Mouse (Mus musculus): ENCODE data around the gene Abcb8.

Abcb8 gene

DNA sequence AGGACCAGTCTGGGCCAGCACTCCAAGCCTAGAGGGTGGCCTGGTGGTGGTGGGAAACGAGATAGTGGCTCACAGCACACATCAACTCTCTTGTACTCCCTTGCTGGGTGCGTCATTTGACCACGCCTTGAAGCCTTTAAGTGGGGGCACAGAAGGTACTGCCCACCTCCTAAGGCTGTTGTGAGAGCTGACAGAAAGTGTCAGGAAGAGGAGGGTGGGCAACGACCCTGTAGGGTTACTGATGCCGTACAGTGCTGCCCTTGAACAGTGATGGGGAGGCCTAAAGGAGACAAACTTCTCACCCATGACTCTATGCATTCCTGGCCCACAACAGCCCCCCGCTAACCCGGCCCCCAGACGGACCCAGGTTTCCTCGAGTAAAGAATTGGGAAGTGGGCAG lies 27.0 kb upstream of the Abcb8 start:
- no peak for DNase-seq (ENCODE audit: low read depth, low spot score)

DNA sequence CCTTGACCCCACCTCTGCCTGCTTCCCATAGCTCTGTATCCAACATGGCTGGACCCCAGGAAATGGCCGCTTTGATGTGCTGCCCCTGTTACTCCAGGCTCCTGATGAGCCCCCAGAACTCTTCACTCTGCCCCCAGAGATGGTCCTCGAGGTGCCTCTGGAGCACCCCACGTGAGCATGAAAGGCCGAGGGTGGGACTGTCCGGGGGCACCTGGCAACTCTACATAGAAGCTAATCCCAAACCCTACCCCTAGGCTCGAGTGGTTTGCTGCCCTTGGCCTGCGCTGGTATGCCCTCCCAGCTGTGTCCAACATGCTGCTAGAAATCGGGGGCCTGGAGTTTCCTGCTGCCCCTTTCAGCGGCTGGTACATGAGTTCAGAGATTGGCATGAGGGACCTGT lies 23.7 kb upstream of the Abcb8 start:
- DNase-seq (ENCODE audit: low read depth, low spot score) = no peak

DNA sequence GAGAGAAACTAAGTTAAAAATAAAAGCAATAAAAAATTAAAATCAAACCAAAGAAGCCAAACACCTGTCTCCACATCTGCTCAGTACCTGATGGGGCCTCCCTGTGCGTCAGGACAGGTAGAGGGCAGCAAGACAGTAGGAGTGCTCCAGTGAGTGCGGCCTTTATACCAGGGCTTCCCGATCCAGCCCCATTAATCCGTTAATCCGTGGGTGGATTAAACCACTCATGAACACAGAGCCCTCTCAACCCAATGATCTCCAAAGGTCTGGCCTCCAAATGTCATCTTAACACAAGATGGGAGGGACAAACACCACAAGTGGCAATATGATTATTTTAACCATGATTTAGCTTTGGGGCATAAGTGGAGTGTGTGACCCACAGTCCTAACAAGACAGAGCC lies 19.7 kb upstream of the Abcb8 start:
- DNase-seq (ENCODE audit: low read depth, low spot score) = peak; percentile 62

DNA sequence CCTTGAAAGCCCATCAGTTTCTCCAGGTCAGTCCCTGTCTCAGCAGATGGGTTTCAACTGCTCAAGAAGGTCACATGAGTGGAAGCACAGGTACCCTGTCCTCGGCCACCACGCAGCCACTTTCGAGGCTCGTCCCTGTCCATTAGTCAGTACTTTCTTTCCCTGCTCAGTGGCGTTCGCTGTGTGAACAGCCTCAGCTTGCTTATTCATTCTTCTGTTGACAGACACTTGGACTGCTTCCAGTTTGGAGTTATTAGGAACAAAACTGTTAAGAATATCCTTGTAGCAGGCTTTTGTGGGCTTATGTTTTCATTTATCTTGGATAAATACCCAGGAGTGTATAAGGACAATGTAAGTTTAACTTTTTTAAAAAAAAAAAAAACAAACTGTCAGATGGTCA lies 19.2 kb upstream of the Abcb8 start:
- no peak for DNase-seq (ENCODE audit: low read depth, low spot score)

DNA sequence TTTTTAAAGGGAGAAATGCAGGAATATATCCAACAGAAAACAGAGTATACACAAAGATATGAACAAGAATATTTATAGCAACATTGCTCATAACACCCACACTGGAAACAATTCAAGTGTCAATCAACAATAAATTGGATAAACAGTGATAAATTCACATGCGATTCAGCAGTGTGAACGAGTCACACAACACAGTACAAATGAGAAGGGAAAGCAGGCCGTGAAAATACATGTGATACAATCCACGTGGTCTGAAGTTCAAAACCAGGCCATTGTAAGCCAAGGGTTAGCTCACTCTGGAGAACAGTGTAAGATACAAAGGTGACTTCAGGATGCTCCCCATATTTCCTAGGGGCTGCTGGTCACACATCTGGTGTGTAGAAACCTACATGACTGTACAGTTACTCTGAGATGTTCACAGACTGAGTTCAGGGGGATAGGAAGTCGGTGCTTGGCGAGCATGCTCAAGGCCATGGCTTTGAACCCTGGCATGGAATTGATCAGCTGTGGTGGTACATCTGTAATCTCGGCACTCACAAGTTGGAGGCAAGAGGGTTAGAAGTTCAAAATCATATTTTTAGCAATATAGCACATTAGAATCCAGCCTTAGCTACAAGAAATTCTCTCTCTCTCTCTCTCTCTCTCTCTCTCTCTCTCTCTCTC lies 18.7 kb upstream of the Abcb8 start:
- no peak for DNase-seq (ENCODE audit: low read depth, low spot score)

DNA sequence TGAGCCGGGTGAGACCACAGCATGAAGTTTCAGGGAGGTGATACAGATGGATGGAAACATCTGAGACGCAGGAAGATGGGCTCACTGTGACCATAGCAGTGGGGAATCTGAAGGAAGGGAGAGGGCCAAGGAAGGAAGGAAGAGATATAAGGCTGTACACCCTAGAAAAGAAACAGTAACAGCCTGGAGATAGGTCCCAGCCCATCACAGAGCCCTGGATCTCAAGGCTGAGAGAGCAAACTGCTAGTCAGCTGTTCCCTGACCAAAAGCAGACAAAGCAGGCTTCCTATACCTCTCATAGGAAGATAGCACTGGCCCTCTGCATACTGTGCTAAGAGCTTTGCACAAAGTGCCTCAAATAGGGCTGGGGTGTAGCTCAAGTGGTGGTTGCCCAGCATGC lies 14.8 kb upstream of the Abcb8 start:
- DNase-seq (ENCODE audit: low read depth, low spot score) = no peak

DNA sequence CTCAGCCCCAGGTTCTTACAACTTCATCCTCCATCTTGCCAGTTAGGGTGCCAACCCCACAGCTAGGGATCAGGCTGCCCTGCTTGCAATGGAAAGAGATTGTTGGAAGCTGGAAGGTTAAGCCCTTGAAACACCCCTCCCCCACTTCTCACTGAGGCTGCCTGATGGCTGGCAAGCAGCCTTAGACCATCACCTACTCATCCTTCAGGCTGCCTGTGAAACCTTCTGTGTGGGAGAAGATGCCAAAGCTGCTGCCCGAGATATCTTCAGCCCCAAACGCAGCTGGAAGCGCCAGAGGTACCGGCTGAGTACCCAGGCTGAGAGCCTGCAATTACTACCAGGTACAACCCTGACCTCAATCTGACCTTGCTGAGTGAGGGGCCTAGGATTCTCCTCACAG lies 14.0 kb upstream of the Abcb8 start:
- no peak for DNase-seq (ENCODE audit: low read depth, low spot score)

DNA sequence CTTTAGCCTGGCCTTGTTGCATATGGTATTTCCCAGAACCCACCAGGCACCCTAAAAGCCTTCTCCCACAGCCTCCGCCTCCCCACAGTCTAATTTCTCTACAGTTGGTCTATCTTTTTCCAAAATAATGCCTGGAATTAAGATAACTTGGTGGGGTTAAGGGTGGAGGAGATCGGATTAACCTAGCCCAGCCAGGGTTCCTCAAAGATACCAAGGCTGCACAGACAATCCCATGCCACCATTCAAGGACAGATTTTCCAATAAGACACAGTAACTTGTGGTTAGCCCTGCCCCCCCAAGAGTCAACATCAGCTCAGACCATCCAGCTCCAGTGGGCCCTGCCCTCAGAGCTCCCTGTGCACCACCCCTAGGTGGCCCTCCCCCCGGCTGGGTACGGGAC lies 13.0 kb upstream of the Abcb8 start:
- no peak for DNase-seq (ENCODE audit: low read depth, low spot score)

DNA sequence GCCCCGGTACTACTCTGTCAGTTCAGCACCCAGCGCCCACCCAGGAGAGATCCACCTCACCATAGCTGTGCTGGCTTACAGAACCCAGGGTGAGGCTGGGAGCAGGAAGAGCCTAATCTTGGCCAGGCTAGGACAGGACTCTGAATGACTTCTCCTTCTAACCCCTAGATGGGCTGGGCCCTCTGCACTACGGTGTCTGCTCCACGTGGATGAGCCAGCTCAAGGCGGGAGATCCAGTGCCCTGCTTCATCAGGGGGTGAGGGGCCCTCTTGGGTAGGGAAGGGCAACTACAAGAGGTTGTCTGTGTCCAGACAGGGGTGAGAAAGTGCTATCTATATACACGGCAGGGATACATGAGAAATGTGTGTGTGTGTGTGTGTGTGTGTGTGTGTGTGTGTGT lies 12.0 kb upstream of the Abcb8 start:
- no peak for DNase-seq (ENCODE audit: low read depth, low spot score)

DNA sequence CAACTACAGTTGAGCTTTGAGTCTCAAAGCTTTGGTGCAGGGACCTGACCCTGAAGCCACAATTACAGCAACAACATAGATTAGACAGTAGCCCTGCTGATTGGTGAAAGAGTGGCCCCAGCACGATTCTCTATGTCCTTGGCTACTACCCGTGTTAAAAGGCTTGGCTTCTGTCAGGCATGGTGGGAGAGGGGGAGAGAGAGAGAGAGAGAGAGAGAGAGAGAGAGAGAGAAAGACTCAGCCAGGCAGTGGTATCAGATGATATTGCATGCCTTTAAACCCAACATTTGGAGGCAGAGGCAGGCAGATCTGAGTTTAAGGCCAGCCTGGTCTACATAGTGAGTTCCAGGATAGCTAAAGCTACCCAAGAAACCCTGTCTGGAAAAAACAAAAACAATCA lies 11.5 kb upstream of the Abcb8 start:
- DNase-seq (ENCODE audit: low read depth, low spot score) = no peak

DNA sequence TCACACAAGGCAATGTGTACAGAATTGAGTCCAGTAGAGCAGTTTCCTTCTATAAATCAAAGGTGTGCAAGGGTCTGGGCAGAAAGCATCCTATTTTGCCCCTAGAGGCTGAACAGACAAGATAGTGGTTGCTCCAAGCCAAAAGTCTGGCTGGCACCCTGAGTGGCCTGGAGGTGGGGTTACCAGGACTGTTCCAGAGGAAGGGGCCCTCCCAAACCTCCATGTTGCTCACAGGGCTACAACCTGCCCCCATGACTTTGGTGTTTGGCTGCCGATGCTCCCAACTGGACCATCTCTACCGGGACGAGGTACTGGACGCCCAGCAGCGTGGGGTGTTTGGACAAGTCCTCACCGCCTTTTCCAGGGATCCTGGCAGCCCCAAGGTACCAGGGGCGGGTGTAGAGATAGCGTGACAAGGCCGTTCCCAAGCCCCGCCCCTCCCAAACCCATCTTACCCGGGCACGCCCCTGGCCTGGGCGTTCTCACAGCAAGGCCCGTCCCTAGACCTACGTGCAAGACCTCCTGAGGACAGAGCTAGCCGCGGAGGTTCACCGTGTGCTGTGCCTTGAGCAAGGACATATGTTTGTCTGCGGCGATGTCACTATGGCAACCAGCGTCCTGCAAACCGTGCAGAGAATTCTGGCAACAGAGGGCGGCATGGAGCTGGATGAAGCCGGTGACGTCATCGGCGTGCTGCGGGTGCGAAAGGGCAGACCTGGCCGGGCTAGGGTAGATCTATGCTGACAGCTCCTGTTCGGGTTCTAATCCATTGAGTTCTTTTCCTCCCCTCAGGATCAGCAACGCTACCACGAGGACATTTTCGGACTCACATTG lies 10.2 kb upstream of the Abcb8 start:
- DNase-seq (ENCODE audit: low read depth, low spot score) = peak; percentile 86

DNA sequence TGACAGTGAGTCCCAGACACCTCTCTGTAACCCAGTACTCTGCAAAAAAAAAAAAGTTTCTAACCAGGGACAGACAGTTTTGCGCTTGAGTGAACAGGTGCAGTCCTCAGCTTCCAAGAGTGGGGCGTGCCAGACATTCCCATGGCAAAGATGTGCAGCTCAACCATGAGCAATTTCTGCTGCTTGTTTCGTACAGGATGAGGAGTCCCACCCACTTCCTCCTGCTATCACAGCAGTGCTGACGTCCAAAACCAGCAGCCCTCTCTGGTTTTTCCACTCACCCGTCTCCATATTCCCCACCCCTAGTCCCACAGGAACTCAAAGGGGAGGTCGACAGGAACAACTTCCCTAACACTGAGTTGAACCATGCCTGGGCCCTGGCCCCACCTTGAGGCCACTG lies 9.1 kb upstream of the Abcb8 start:
- no peak for DNase-seq (ENCODE audit: low read depth, low spot score)

DNA sequence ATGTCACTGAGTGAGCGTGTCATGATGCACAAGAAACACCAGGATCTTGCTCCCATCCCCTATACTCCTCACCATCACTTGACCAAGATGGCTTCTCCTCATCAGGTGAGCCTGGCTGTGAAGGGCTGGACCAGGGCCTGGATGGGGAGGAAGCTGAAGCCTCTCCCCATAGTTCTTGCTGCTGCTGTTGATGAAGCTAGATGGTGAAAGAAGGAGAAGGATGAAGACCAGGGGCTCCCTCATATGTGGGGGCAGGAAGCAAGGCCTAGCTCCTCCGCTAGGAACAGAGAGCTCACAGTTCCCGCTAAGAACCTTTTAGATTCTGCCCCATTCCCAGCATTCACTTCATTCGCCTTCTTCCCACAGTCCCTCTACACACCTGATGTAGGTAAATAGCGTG lies 8.1 kb upstream of the Abcb8 start:
- no peak for DNase-seq (ENCODE audit: low read depth, low spot score)

DNA sequence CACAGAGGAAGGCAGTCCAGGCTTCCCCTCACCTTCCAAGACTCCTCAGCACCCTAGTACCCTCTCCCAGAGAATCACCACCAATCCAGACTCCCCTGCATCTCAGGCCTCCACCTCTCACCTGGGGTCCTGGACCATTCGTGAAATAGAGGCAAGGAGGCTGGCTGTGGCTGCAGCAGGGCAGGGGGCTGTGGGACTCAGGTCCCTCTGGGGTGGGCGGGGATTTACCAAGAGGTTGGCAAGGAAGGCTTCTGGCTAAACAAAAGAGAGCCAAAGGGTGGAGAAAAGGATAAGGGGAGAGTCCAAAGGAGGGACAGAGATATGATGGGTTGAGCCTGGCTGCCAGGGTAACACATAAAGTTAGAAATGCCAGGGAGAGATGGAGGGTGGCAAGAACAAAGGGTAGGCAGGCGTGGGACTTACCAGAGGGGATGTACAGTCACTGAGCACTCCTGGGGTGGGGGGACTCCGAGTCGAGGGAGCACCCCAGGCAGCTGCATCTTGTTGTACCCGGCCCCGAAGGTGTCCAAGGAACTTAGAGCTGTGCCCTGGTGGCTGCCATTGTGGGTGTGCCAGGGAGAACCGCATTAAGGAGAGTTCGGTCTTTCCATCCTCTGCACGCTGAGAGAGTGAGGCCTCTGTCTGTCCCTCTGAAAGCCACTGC lies 7.4 kb upstream of the Abcb8 start:
- DNase-seq (ENCODE audit: low read depth, low spot score) = no peak

DNA sequence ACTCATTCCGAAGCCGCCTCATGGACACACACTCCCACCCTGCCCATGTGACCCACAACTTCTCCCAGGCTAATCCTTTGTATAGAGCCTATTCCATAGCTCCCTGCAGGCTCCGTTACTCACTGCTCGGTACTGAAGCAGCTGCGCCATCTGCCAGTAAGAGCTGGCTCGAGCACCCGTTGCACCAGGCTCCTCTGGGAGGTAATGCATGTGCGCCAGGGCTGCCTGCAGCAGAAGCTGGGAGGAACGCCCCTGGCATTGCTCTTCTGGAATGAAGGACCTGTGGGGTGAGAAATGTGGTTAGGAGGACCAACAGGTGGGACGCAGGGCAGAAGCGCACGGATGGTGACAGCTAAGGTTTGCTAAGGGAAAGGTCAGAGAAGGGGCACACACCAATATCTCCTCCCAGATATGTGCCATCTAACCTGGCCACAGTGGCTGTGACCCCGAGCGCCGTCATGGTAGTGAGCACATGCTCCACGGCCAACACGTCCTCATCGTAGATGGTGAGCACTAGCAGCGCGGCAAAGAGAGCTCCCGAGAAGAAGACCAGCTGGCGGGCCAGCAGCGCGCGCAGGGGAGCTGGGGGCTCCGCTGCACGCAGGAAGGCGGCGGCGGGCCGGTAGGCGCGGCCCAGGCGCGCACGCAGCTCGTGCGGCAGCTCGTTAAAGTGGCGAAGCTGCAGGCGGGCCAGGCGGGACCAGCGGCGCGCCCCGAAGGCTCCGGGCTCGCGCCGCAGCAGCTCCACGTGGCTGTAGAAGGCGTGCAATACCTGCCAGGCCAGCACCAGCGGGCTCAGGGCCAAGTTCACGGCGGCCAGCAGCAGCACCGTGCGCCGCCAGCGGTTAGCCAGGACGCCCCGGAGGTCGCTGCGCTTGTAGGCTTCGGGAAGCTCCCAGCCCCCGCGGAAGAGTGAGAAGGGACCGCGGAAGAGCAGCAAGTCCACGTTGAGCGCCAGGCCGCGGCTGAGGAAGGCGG lies 5.9 kb upstream of the Abcb8 start:
- no peak for DNase-seq (ENCODE audit: low read depth, low spot score)

DNA sequence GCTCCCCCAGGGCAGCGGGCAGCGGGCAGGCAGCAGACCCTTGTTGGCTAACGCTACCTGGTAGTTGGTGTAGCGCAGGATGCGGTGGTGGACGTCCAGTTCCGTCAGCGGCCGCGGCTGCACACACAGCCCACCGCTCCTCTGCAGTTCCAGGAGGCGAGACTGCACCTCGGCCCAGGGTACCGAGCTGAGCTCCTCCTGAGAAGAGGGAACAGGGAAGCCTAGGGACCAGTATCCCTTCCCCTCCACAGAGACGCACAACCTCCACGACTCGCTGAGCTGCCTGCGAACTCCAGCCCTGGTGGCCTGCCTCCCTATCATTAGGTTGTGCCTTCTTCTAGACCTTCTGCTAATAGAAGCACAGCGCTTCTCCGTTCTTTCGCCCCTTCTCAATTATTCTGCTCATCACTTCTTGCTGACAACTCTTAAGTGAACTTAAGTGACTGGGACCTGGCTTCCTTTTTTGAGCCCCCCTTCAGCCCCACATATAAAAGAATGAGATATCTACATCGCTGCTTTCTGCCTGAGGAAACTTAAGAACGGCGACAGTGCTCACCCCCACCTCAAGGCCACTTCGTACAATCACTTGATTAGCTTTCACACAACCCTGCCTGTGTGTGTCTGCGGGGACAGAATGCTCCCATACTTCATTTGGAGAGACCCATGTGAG lies 5.1 kb upstream of the Abcb8 start:
- no peak for DNase-seq (ENCODE audit: low read depth, low spot score)

DNA sequence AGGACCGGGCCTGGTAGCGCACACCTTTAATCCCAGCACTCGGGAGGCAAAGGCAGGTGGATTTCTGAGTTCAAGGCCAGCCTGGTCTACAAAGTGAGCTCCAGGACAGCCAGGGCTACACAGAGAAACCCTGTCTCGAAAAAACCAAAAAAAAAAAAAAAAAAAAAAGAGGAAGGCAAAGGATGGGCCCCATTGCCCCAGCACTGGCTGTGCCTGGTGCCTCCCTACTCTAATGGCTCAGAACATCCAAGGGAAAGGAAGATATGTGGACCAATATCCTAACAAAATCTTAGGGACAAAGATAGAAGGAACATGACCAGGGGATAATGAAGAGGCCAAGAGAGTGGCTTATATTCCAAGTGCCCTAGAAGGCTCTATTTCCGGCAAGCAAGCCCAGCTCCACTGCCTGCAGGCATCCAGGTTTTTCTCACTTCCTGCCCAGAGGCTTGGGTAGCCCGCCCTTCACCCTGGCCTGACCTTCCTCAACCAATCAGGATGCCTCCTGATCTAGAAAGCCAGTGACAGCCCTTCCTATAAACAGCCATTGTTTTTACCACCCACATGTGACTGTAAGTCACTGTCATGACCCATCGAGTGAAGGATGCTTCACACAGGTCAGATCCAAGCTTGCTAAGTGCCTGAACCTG lies 4.3 kb upstream of the Abcb8 start:
- no peak for DNase-seq (ENCODE audit: low read depth, low spot score)

DNA sequence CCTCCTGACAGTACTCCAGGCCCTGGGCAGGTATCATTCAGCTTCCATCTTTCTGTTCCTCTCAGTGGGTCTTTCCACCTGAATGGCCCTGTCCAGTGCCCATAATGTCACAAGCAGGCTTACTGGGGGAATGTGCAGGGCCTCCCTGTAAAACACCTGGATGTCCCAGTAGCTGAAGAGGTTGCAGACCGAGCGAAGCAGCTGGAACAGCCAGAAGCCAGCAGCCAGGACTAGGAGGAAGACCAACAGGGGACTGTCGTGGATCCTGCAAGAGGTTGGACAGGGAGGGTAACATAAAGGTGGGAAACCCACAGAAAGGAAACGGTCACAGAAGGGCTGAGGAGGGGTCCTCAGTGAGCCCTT lies 3.8 kb upstream of the Abcb8 start:
- no peak for DNase-seq (ENCODE audit: low read depth, low spot score)

DNA sequence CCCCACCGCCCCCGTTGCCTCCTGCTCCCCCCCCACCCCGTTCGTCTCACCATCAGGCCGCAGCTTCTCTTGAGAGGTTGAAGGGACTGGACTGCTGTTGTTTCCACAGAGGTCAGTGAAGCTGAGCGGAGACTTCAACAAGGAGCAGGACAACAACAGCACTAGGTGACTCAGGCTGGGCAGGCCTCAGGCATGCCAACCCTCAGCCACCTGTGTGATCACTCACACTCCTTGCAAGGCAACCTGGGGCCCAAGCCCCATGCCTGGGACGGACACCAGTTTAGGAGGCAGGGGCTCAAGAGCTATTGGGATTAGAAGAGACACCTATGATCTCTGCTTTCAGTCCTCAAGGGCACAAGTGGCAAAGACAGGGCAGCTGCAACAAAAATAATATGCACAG lies 1.6 kb upstream of the Abcb8 start, which contains the start of gene Atg9b:
TSS of gene Atg9b (minus strand) at position 280 of the 400 bp plus-strand sequence.
- DNase-seq (ENCODE audit: low read depth, low spot score) = no peak

DNA sequence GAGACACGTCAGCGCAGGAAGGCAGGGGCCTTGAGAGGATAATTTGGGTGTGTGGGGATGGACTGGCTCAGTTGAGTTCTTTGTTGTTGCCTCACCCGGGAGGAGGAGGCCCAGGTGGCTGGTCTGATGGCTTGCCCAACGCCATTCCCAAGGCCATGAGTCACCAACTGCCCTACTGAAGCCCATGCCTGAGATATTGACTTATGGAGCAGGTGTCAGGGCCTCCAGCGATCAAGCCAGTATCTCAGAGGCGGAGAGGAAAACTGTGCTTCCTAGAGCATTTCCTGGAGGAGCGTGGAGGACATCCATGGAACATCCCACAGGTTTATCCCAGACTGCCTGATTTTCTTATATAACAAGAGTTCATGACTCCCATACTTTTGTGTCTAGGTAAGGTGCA lies 739 bp upstream of the Abcb8 start:
- DNase-seq (ENCODE audit: low read depth, low spot score) = no peak
